Mouse (Mus musculus) testis, postnatal 14 days (tissue): Measurements from ENCODE around the gene Defb3.
"Not testable (repeated sequence)": the region's sequence is repeated elsewhere in the genome, so short reads cannot be mapped to it uniquely, and the experiment has no call there.

Experiments
- DNase-seq: peaks from one replicate; pipeline ENCODE4 v3.0.0; 2021; ENCODE audit warnings: low spot score

Defb3 gene

DNA sequence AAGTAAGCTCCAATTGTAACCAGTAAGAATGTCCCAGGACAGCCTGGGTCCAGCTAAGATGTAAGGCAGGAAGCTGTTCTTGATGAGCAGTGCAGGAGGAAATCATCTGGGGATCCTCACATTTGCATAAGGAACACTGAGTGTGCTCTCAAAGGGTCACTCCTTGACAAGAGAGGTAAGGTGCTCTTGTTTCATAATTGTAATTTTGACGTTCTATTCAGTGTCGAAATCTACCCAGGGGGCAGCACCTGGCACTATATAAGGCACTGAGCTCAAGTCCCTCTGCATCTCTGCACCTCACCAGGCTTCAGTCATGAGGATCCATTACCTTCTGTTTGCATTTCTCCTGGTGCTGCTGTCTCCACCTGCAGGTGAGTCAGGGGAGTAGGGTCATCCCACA, at the start of gene Defb3:
Gene Defb3, plus strand, starts transcription at position 301 of the 400 bp plus-strand sequence.
- DNase-seq: not testable (repeated sequence)

DNA sequence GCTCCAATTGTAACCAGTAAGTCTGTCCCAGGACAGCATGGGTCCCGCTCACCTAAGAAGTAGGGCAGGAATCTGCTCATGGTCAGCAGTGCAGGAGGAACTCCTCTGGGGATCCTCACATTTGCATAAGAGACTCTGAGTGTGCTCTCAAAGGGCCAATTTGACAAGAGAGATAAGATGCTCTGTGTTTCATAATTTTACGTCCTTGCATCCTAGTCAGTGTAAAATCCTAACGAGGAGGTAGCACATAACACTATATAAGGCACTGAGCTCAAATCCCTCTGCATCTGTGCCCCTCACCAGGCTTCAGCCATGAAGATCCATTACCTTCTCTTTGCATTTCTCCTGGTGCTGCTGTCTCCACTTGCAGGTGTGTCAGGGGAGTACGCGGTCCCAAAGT, 45.9 kb upstream of the Defb3 start, which contains the start of gene Defb5:
Gene Defb5, plus strand, starts transcription at position 301 of the 400 bp plus-strand sequence.
- DNase-seq: no peak

DNA sequence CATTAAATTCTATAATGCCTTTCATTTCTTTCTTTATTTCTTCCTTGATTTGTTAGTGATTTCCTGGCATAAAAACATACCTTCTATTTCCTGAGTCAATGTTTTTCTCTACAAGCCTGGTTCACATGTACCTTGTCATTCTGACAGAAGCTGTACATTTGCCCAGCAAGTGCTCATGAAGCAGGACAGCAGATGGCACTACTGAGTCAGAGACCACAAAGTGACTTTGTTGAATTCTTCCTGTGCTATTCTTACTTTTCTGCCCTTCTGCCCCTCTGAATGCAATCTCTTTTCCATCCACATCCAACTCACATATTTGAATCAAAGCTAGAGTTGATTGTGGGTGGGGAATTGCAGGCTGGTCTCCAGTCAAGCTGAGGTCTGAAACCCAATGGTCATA, 35.0 kb upstream of the Defb3 start:
- DNase-seq: no peak

DNA sequence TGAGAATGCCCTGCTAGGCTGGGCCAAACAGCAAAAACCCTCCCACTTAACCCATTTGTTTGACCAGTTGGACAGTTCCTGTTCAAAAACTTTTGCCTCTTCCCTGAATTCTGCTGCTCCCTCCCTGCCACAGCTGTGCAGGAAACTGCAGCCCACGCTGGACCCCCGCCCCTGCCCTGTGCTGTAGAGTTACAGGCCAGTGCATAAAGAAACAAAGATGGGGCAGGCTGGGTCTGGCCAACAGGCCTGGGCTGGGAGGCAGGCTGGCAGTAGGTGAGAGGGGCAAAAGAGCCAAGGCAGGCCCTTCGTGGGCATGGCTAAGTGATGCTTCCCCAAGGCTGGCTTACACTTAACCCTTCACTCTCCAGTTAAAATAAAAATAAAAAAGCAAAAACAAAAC, 33.5 kb upstream of the Defb3 start:
- no peak for DNase-seq

DNA sequence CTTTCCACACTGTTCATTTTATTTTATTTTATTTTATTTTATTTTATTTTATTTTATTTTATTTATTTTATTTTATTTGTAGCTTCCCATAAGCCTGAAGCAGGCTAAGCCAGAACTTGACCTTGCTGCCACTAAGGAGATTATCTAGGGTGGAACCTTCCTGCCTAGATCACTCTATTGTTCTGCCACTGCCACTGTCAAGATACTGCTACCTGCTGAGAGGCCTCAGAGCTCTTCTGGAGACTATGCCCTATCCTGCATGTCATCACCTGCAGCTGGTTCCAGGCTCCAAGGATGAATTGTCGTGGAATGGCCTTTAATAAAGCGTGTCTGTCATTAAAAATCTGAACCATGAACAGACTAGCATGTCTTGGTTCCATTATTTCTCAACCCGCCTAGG, 5.2 kb downstream of the Defb3 start:
- not testable (repeated sequence) for DNase-seq

DNA sequence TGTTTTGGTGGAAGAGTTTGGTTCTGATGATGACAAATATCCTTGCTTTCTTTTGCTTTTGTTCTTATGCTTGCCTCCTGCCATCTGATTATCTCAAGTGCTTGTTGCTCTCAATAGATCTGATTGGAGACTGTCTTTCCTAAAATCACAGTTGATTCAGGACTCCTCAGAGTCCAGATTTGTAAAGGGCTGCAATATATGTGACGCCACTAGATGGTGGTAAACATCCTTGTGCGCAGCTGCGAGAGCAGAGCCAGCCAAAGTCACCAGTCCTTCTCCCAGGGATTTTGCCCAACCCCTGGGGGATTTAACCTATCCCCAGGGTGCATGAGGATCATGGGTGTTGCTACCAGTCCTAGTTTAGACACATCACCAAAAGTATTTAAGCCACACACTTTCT, 38.7 kb downstream of the Defb3 start:
- no peak for DNase-seq
